Mouse (Mus musculus): ENCODE measurements at regions not wholly inside any gene's neighbourhood (a gene's known extent, or its start where the extent isn't known, plus 50 kb on each side); places are given as distances from the start of the nearest gene placed in this dataset.

GRCm38 (mm10) chr17:54662558-54663245 is 363.9 kb upstream of the Slc5a7 start:
- no peaks in the 10 kb centered on the region for H3K36me3 ChIP-seq
- H3K27me3 ChIP-seq (replicated peaks) = no peaks in the 10 kb centered on the region
- no peaks in the 10 kb centered on the region for H3K9me3 ChIP-seq
- H3K4me3 ChIP-seq (replicated peaks) = no peak overlapping the region
- 51% methylated on average over 2 of the region's 2 CpGs for WGBS
- ATAC-seq (ENCODE audit: insufficient read depth, low FRiP score, low read depth) = peak; percentile 7; the same call in 1 of the 2 replicates
- no peak overlapping the region for H3K9ac ChIP-seq
- H3K4me2 ChIP-seq = no peak overlapping the region
- no peak overlapping the region for H3K27ac ChIP-seq
- no peaks in the 10 kb centered on the region for H3K4me1 ChIP-seq

- no peaks in the 10 kb centered on the region for H3K36me3 ChIP-seq
- H3K9me3 ChIP-seq = no peaks in the 10 kb centered on the region
- ATAC-seq (ENCODE audit: insufficient read depth, low FRiP score, low read depth) = no peak
- H3K27me3 ChIP-seq (replicated peaks) = no peaks in the 10 kb centered on the region
- no peak overlapping the region for H3K4me2 ChIP-seq
- H3K4me1 ChIP-seq = no peaks in the 10 kb centered on the region
- H3K9ac ChIP-seq = no peak overlapping the region
- H3K27ac ChIP-seq = no peak overlapping the region
- no peak overlapping the region for H3K4me3 ChIP-seq (replicated peaks)
These were observed 357.7 kb upstream of the Slc5a7 start for GRCm38 (mm10) chr17:54656553-54656952.

Measured in stomach, embryonic 15.5 days (tissue).